23 mouse cellular contexts compared by ENCODE assay signal in genomic region chr11:107321819-107322218, GRCm38 (mm10).
DNase-seq lines count a peak whose midpoint lies in the region; ATAC-seq and TF ChIP-seq lines count a peak whose summit lies in the region.
"Had no signal": no experiment of that assay in that cellular context is flagged by ENCODE, and none has a peak within 500 bp of the region (broad histone marks: within the 10 kb centered on the region; RNA-seq: fewer than 3 reads in every experiment).

No protein-coding gene starts in this region.

- TF ChIP-seq CTCF in kidney, postnatal 0 days (IDR thresholded peaks at IDR 0.05; ENCODE audit: low read depth), result peak; percentile 18; the same call in 1 of the 2 replicates
- TF ChIP-seq CTCF in midbrain, postnatal 0 days (IDR thresholded peaks at IDR 0.05), result peak; percentile 30
- TF ChIP-seq CTCF in stomach, postnatal 0 days (IDR thresholded peaks at IDR 0.05; ENCODE audit: low read depth), result peak; percentile 21; the same call in 1 of the 2 replicates

- 86% methylated on average over 3 of the region's 3 CpGs for WGBS in kidney, postnatal 0 days
- 95% methylated on average over 3 of the region's 3 CpGs for WGBS in midbrain, postnatal 0 days
- 97% methylated on average over 3 of the region's 3 CpGs for WGBS in midbrain, embryonic 16.5 days
- 94% methylated on average over 3 of the region's 3 CpGs for WGBS in stomach, postnatal 0 days

- DNase-seq in kidney, postnatal 0 days (ENCODE audit: low spot score), result no peak
- no peak for DNase-seq in kidney, postnatal 10 days
- DNase-seq in midbrain, postnatal 0 days (ENCODE audit: low spot score), result no peak
- peak; percentile 64 for DNase-seq in ES-CJ7 (ENCODE audit: low read depth, low spot score)
- DNase-seq in stomach, postnatal 0 days (ENCODE audit: low spot score), result no peak
- no peak for DNase-seq in retina, embryonic 14.5 days (ENCODE audit: low spot score)
- DNase-seq in thymus, postnatal 14 days, result no peak
- DNase-seq: adrenal gland, postnatal 14 days; B cell, adult 2 months; cerebellum, adult 18-20 months; cerebellum, postnatal 10 days; embryo, embryonic 11 days; gastrocnemius, postnatal 10 days; heart, adult 18-20 months; heart, postnatal 36 days had no signal

- H3K9me3 ChIP-seq in kidney, postnatal 0 days (replicated peaks; ENCODE audit: low read length), result no peaks in the 10 kb centered on the region
- no peaks in the 10 kb centered on the region for H3K9me3 ChIP-seq in midbrain, postnatal 0 days (ENCODE audit: low read length)
- H3K9me3 ChIP-seq in midbrain, embryonic 16.5 days (replicated peaks; ENCODE audit: control insufficient read depth, low read length, poor library complexity, severe bottlenecking), result no peaks in the 10 kb centered on the region
- no peaks in the 10 kb centered on the region for H3K9me3 ChIP-seq in stomach, postnatal 0 days (ENCODE audit: control insufficient read depth, low read length)
- H3K9me3 ChIP-seq: embryonic facial prominence, embryonic 15.5 days had no signal

- ATAC-seq in kidney, postnatal 0 days (replicated peaks; ENCODE audit: low FRiP score, low read depth), result no peak
- ATAC-seq in midbrain, postnatal 0 days (ENCODE audit: low FRiP score), result no peak
- ATAC-seq in midbrain, embryonic 16.5 days, result no peak
- no peak for ATAC-seq in stomach, postnatal 0 days (ENCODE audit: low FRiP score, low TSS enrichment)
- ATAC-seq: activated CD4-positive, CD25-positive, alpha-beta regulatory T cell, adult 4 months; forebrain, embryonic 14.5 days; hindbrain, embryonic 16.5 days had no signal

- H3K27ac ChIP-seq in kidney, postnatal 0 days, result no peak overlapping the region
- no peak overlapping the region for H3K27ac ChIP-seq in midbrain, postnatal 0 days (ENCODE audit: low read depth, low read length)
- H3K27ac ChIP-seq in midbrain, embryonic 16.5 days (ENCODE audit: low read length), result no peak overlapping the region
- H3K27ac ChIP-seq in stomach, postnatal 0 days (replicated peaks), result no peak overlapping the region
- H3K27ac ChIP-seq: embryonic facial prominence, embryonic 15.5 days; forebrain, embryonic 10.5 days had no signal

- no peak overlapping the region for H3K4me3 ChIP-seq in kidney, postnatal 0 days (replicated peaks; ENCODE audit: low read depth, low read length)
- H3K4me3 ChIP-seq in midbrain, postnatal 0 days (ENCODE audit: low read depth, low read length), result no peak overlapping the region
- no peak overlapping the region for H3K4me3 ChIP-seq in midbrain, embryonic 16.5 days (ENCODE audit: low read depth, low read length)
- no peak overlapping the region for H3K4me3 ChIP-seq in stomach, postnatal 0 days (ENCODE audit: low read depth, low read length)
- H3K4me3 ChIP-seq: embryonic facial prominence, embryonic 15.5 days; erythroblast, embryonic 14.5 days; forebrain, embryonic 10.5 days; heart, embryonic 12.5 days had no signal

- H3K4me2 ChIP-seq in kidney, postnatal 0 days (ENCODE audit: low read length), result no peak overlapping the region
- no peak overlapping the region for H3K4me2 ChIP-seq in midbrain, postnatal 0 days (ENCODE audit: low read depth, low read length, poor library complexity, severe bottlenecking)
- no peak overlapping the region for H3K4me2 ChIP-seq in midbrain, embryonic 16.5 days (ENCODE audit: low read length)
- H3K4me2 ChIP-seq in stomach, postnatal 0 days (replicated peaks; ENCODE audit: low read depth), result no peak overlapping the region
- H3K4me2 ChIP-seq: embryonic facial prominence, embryonic 15.5 days; heart, embryonic 12.5 days had no signal

- TF ChIP-seq EP300 in stomach, postnatal 0 days (optimal IDR thresholded peaks at IDR 0.05), result no peak

- H3K36me3 ChIP-seq in kidney, postnatal 0 days (ENCODE audit: insufficient read depth, low read length), result no peaks in the 10 kb centered on the region
- H3K36me3 ChIP-seq in midbrain, postnatal 0 days (ENCODE audit: insufficient read depth, low read length), result no peaks in the 10 kb centered on the region
- no peaks in the 10 kb centered on the region for H3K36me3 ChIP-seq in midbrain, embryonic 16.5 days (ENCODE audit: control insufficient read depth, insufficient read depth, low read length)
- H3K36me3 ChIP-seq in stomach, postnatal 0 days (ENCODE audit: control insufficient read depth, insufficient read depth, low read length), result no peaks in the 10 kb centered on the region
- H3K36me3 ChIP-seq: embryonic facial prominence, embryonic 15.5 days had no signal

- no peaks in the 10 kb centered on the region for H3K4me1 ChIP-seq in kidney, postnatal 0 days (replicated peaks; ENCODE audit: insufficient read depth, low read length)
- H3K4me1 ChIP-seq in midbrain, postnatal 0 days (ENCODE audit: insufficient read depth, low read length), result peaks cover 5% of the 10 kb centered on the region; the same call in 1 of the 2 replicates
- peaks cover 6% of the 10 kb centered on the region; the same call in 1 of the 2 replicates for H3K4me1 ChIP-seq in midbrain, embryonic 16.5 days (ENCODE audit: control insufficient read depth, insufficient read depth, low read length)
- no peaks in the 10 kb centered on the region for H3K4me1 ChIP-seq in stomach, postnatal 0 days (replicated peaks; ENCODE audit: control insufficient read depth, insufficient read depth)

- no peak overlapping the region for H3K9ac ChIP-seq in kidney, postnatal 0 days (ENCODE audit: low read depth, low read length)
- no peak overlapping the region for H3K9ac ChIP-seq in midbrain, postnatal 0 days (replicated peaks; ENCODE audit: low read length, poor library complexity, severe bottlenecking)
- H3K9ac ChIP-seq in midbrain, embryonic 16.5 days (ENCODE audit: low read depth, low read length), result no peak overlapping the region
- no peak overlapping the region for H3K9ac ChIP-seq in stomach, postnatal 0 days (ENCODE audit: low read length)
- H3K9ac ChIP-seq: embryonic facial prominence, embryonic 15.5 days; heart, embryonic 12.5 days had no signal

- H3K27me3 ChIP-seq in kidney, postnatal 0 days (ENCODE audit: insufficient read depth, low read length), result no peaks in the 10 kb centered on the region
- H3K27me3 ChIP-seq in midbrain, postnatal 0 days (ENCODE audit: insufficient read depth, low read length), result no peaks in the 10 kb centered on the region
- H3K27me3 ChIP-seq in midbrain, embryonic 16.5 days (ENCODE audit: control insufficient read depth, insufficient read depth, low read depth, low read length), result no peaks in the 10 kb centered on the region
- no peaks in the 10 kb centered on the region for H3K27me3 ChIP-seq in stomach, postnatal 0 days (ENCODE audit: control insufficient read depth, insufficient read depth, low read length)
- H3K27me3 ChIP-seq: embryonic facial prominence, embryonic 15.5 days; heart, embryonic 12.5 days had no signal
